Mouse (Mus musculus): Measurements from ENCODE around the gene Vps33b. TPM values are rescaled to one million over a fixed set of nuclear protein-coding genes. Genes with fewer than 3 reads are reported as not detected.

Gene Vps33b
- total and polyA plus RNA-seq, 3 experiments, result 23.4 to 24.9 TPM; not detected in 1

DNA sequence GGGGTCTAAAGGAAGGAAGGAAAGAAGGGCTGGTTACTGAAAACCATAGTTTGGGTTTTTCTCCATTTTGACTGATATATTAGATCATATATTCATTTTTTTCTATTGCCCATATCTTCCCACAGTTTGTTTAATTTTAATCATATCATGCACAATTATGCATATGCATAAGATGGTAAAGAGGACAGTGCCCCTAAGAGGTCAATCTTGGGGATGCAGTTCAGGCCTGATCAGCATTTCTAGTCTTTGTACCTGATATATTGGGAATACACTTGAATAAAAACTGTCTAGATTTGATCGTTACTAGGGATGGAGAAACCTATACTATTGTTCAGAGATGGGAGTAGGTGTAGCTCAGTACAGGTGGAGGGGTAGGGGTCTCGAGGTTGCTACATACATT, 11.5 kb downstream of the Vps33b start:
- H3K4me3 ChIP-seq (ENCODE audit: control insufficient read depth in 1 of 2, insufficient read depth in 1 of 2, low read depth in 2 of 2, low read length in 2 of 2), result no peak overlapping the region
- no peaks in the 10 kb centered on the region for H3K79me2 ChIP-seq (ENCODE audit: control insufficient read depth, insufficient read depth, low read length, poor library complexity)
- DNase-seq (ENCODE audit: low read depth, low spot score), result no peak
- H3K36me3 ChIP-seq (ENCODE audit: control insufficient read depth in 1 of 2, insufficient read depth in 2 of 2, low read length in 2 of 2), result peaks cover 0 to 24% of the 10 kb centered on the region in 2 experiments; a peak in 2 of 4 replicates
- H3K27me3 ChIP-seq (ENCODE audit: control insufficient read depth in 1 of 2, insufficient read depth in 2 of 2, low read length in 2 of 2), result no peaks in the 10 kb centered on the region
- no peaks in the 10 kb centered on the region for H3K4me1 ChIP-seq (ENCODE audit: control insufficient read depth in 1 of 2, insufficient read depth in 2 of 2, low read length in 2 of 2)
- H3K27ac ChIP-seq (ENCODE audit: control insufficient read depth, low read depth, low read length), result no peak overlapping the region
- TF ChIP-seq CTCF (IDR thresholded peaks at IDR 0.05 in 2 of 3, conservative IDR thresholded peaks at IDR 0.05 in 1 of 3; ENCODE audit: control insufficient read depth in 1 of 3, insufficient read depth in 1 of 3, low read depth in 2 of 3, low read length in 3 of 3, poor library complexity in 1 of 3, severe bottlenecking in 1 of 3) (peak in 2 of 3 experiments; percentile 19 to 47; a peak in 3 of 6 replicates), GATA1 (IDR thresholded peaks at IDR 0.05; ENCODE audit: low read depth, low read length) (no peak), MYB (IDR thresholded peaks at IDR 0.05; ENCODE audit: low read depth, low read length) (no peak), TBP (IDR thresholded peaks at IDR 0.05; ENCODE audit: low read depth, low read length) (no peak), TAL1 (IDR thresholded peaks at IDR 0.05; ENCODE audit: low read length) (no peak), RCOR1 (IDR thresholded peaks at IDR 0.05; ENCODE audit: low read depth, low read length) (no peak), RAD21 (IDR thresholded peaks at IDR 0.05; ENCODE audit: low read depth, low read length) (peak; percentile 39), EP300 (IDR thresholded peaks at IDR 0.05; ENCODE audit: low read depth in 1 of 2, low read length in 2 of 2) (no peak), SMC3 (IDR thresholded peaks at IDR 0.05; ENCODE audit: low read depth, low read length) (peak; percentile 28; the same call in 1 of the 2 replicates), USF1 (IDR thresholded peaks at IDR 0.05; ENCODE audit: low read depth, low read length) (no peak), USF2 (IDR thresholded peaks at IDR 0.05; ENCODE audit: borderline replicate concordance in 1 of 2, insufficient read depth in 1 of 2, low read depth in 1 of 2, low read length in 2 of 2) (no peak), ETS1 (IDR thresholded peaks at IDR 0.05; ENCODE audit: low read depth, low read length) (no peak)
- no peak overlapping the region for H3K9ac ChIP-seq (ENCODE audit: control insufficient read depth, low read depth, low read length, poor library complexity, severe bottlenecking)
- H3K9me3 ChIP-seq (replicated peaks; ENCODE audit: insufficient read depth, low read length), result no peaks in the 10 kb centered on the region

DNA sequence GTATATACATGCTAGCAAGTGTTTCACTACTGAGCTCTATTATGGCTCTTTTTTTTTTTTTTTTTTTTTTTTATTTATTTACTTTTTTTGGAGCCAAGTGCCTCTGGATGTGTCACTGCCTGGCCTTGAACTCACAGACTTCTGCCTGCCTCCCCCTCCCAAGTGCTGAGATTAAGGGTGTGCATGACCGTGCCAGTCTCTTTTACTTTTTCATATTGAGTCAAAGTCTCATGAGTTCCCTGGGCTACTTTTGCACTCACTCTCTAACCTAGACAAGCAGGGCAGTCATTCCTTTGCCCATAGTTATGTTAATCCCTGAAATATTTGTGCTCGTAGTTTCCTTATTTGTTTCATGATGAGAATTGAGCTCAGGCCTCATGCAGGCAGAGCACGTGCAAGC, 12.2 kb downstream of the Vps33b start:
- no peak for TF ChIP-seq POLR2A (IDR thresholded peaks at IDR 0.05; ENCODE audit: control insufficient read depth in 1 of 2, insufficient read depth in 1 of 2, low read depth in 1 of 2, low read length in 2 of 2, poor library complexity in 1 of 2)
- TF ChIP-seq CHD1 (IDR thresholded peaks at IDR 0.05; ENCODE audit: low read depth, low read length), result no peak
- TF ChIP-seq ETS1 (IDR thresholded peaks at IDR 0.05; ENCODE audit: low read depth, low read length), result no peak
- no peak for TF ChIP-seq UBTF (IDR thresholded peaks at IDR 0.05; ENCODE audit: borderline replicate concordance, insufficient read depth, low read depth, low read length)
- no peak for DNase-seq (ENCODE audit: low read depth, low spot score)
- Histone ChIP-seq H3K27ac (ENCODE audit: control insufficient read depth, low read depth, low read length) (no peak overlapping the region), H3K36me3 (ENCODE audit: control insufficient read depth in 1 of 2, insufficient read depth in 2 of 2, low read length in 2 of 2) (peaks cover 0 to 22% of the 10 kb centered on the region in 2 experiments; a peak in 2 of 4 replicates), H3K27me3 (ENCODE audit: control insufficient read depth in 1 of 2, insufficient read depth in 2 of 2, low read length in 2 of 2) (no peaks in the 10 kb centered on the region), H3K9ac (ENCODE audit: control insufficient read depth, low read depth, low read length, poor library complexity, severe bottlenecking) (no peak overlapping the region), H3K79me2 (ENCODE audit: control insufficient read depth, insufficient read depth, low read length, poor library complexity) (no peaks in the 10 kb centered on the region), H3K4me3 (ENCODE audit: control insufficient read depth in 1 of 2, insufficient read depth in 1 of 2, low read depth in 2 of 2, low read length in 2 of 2) (no peak overlapping the region), H3K9me3 (replicated peaks; ENCODE audit: insufficient read depth, low read length) (no peaks in the 10 kb centered on the region), H3K4me1 (ENCODE audit: control insufficient read depth in 1 of 2, insufficient read depth in 2 of 2, low read length in 2 of 2) (no peaks in the 10 kb centered on the region)
